Mouse (Mus musculus) megakaryocyte, embryonic 14.5 days (primary cell): ENCODE results near the gene Gm10772.
"Not testable (repeated sequence)": the region's sequence is repeated elsewhere in the genome, so short reads cannot be mapped to it uniquely, and the experiment has no call there.

ENCODE experiments used
- FLI1 ChIP-seq: IDR thresholded peaks from 2 replicates; pipeline ENCODE4 v1.6.1; 2012; ENCODE audit warnings: low read length, inconsistent platforms, mixed read lengths
- GATA1 ChIP-seq: IDR thresholded peaks from 3 replicates; pipeline ENCODE4 v1.6.1; 2012; ENCODE audit warnings: mixed read lengths, low read length, inconsistent platforms, borderline replicate concordance

GRCm38 (mm10) chr13:66213811-66214210, 13.6 kb downstream of the Gm10772 start:
- not testable (repeated sequence) for TF ChIP-seq FLI1, GATA1
